Mouse (Mus musculus) CH12.LX (cell line): ENCODE data around the gene Nat14. TPM values are rescaled to one million over a fixed set of nuclear protein-coding genes. Genes with fewer than 3 reads are reported as not detected.

Source experiments
- DNase-seq: peaks from one replicate; pipeline ENCODE4 v3.0.0-alpha.2; 2013; ENCODE audit errors: extremely low read depth
- H3K27ac ChIP-seq: 2 replicates; pipeline ENCODE4 v1.5.1; 2012; ENCODE audit warnings: low read depth, mild to moderate bottlenecking, control low read depth, moderate library complexity; ENCODE audit not compliant: insufficient read depth
- H3K27me3 ChIP-seq: replicated peaks from 2 replicates; pipeline ENCODE3; 2012; ENCODE audit warnings: inconsistent platforms
- H3K36me3 ChIP-seq, 2 experiments: replicated peaks in 1 of 2; 2 replicates each; pipeline versions ENCODE3 to v1.6.1; 2012; ENCODE audit warnings: inconsistent platforms in 1 of 2, low read length in 1 of 2, mild to moderate bottlenecking in 1 of 2, mixed read lengths in 1 of 2, moderate library complexity in 1 of 2; ENCODE audit not compliant: control insufficient read depth in 1 of 2, insufficient read depth in 1 of 2
- H3K4me1 ChIP-seq, 2 experiments: 2 replicates each; pipeline ENCODE4 v1.6.1; 2012; ENCODE audit warnings: inconsistent platforms in 1 of 2, moderate library complexity in 1 of 2; ENCODE audit not compliant: insufficient read depth in 2 of 2, control insufficient read depth in 1 of 2
- H3K4me2 ChIP-seq: 2 replicates; pipeline ENCODE4 v1.6.1; 2012; ENCODE audit warnings: low read depth, mild to moderate bottlenecking, control low read depth; ENCODE audit not compliant: poor library complexity, insufficient read depth, severe bottlenecking
- H3K4me3 ChIP-seq, 3 experiments: fragments of 150-350 bp in 1 of 3; sonication (generic) in 1 of 3; replicated peaks in 1 of 3; 2 replicates each; pipeline versions ENCODE3 to v1.5.1; 2011 to 2012; ENCODE audit warnings: low read depth in 2 of 3, low read length in 2 of 3, mild to moderate bottlenecking in 2 of 3, moderate library complexity in 2 of 3, control low read depth in 1 of 3, improper control_type of control experiment in 1 of 3, inconsistent platforms in 1 of 3, mixed read lengths in 1 of 3; ENCODE audit not compliant: poor library complexity in 1 of 3
- H3K79me2 ChIP-seq: replicated peaks from 2 replicates; pipeline ENCODE4 v1.6.1; 2012; ENCODE audit warnings: mild to moderate bottlenecking, moderate library complexity; ENCODE audit not compliant: control insufficient read depth, poor library complexity, insufficient read depth, severe bottlenecking; ENCODE audit errors: extremely low read depth
- H3K9ac ChIP-seq: 2 replicates; pipeline ENCODE4 v1.6.1; 2012; ENCODE audit warnings: low read depth, mild to moderate bottlenecking, control low read depth, moderate library complexity; ENCODE audit not compliant: insufficient read depth
- H3K9me3 ChIP-seq: replicated peaks from 2 replicates; pipeline ENCODE3; 2012; ENCODE audit warnings: low read length, inconsistent platforms, mixed read lengths
- BHLHE40 ChIP-seq: IDR thresholded peaks from 2 replicates; pipeline ENCODE4 v1.6.1; 2011; ENCODE audit warnings: mild to moderate bottlenecking, low read depth, low read length, improper control_type of control experiment
- CHD2 ChIP-seq: IDR thresholded peaks from 2 replicates; pipeline ENCODE4 v1.6.1; 2011; ENCODE audit warnings: low read length, improper control_type of control experiment
- CTCF ChIP-seq, 2 experiments: IDR thresholded peaks in 1 of 2; conservative IDR thresholded peaks in 1 of 2; 2 replicates each; pipeline ENCODE4 v1.5.1; 2011 to 2012; ENCODE audit warnings: low read depth in 2 of 2, low read length in 2 of 2, improper control_type of control experiment in 1 of 2, inconsistent platforms in 1 of 2, mild to moderate bottlenecking in 1 of 2, moderate library complexity in 1 of 2
- E2F4 ChIP-seq: IDR thresholded peaks from 2 replicates; pipeline ENCODE4 v1.6.1; 2011; ENCODE audit warnings: low read depth, low read length, improper control_type of control experiment; ENCODE audit not compliant: insufficient replicate concordance
- EP300 ChIP-seq: IDR thresholded peaks from 2 replicates; pipeline ENCODE4 v1.6.1; 2011; ENCODE audit warnings: low read length, improper control_type of control experiment
- ETS1 ChIP-seq: conservative IDR thresholded peaks from 2 replicates; pipeline ENCODE4 v1.6.1; 2012; ENCODE audit warnings: low read depth, mild to moderate bottlenecking, inconsistent platforms, low read length, improper control_type of control experiment, moderate library complexity
- HCFC1 ChIP-seq: IDR thresholded peaks from 2 replicates; pipeline ENCODE4 v1.6.1; 2012; ENCODE audit warnings: low read depth, mild to moderate bottlenecking, inconsistent platforms, low read length, improper control_type of control experiment
- IRF4 ChIP-seq: IDR thresholded peaks from 2 replicates; pipeline ENCODE4 v1.6.1; 2014; ENCODE audit warnings: low read depth, mild to moderate bottlenecking, inconsistent platforms, low read length, improper control_type of control experiment
- JUN ChIP-seq: IDR thresholded peaks from 2 replicates; pipeline ENCODE4 v1.6.1; 2011; ENCODE audit warnings: low read depth, mild to moderate bottlenecking, low read length, improper control_type of control experiment, moderate library complexity; ENCODE audit not compliant: insufficient read depth
- JUND ChIP-seq: conservative IDR thresholded peaks from 2 replicates; pipeline ENCODE4 v1.6.1; 2011; ENCODE audit warnings: low read depth, low read length, improper control_type of control experiment
- MAX ChIP-seq: IDR thresholded peaks from 2 replicates; pipeline ENCODE4 v1.6.1; 2011; ENCODE audit warnings: low read length, improper control_type of control experiment
- MEF2A ChIP-seq: IDR thresholded peaks from 2 replicates; pipeline ENCODE4 v1.6.1; 2014; ENCODE audit warnings: low read depth, mild to moderate bottlenecking, inconsistent platforms, low read length, improper control_type of control experiment, borderline replicate concordance
- MXI1 ChIP-seq: IDR thresholded peaks from 2 replicates; pipeline ENCODE4 v1.6.1; 2011; ENCODE audit warnings: mild to moderate bottlenecking, low read depth, low read length, improper control_type of control experiment
- MYC ChIP-seq: IDR thresholded peaks from 2 replicates; pipeline ENCODE4 v1.6.1; 2011; ENCODE audit warnings: low read depth, mild to moderate bottlenecking, improper control_type of control experiment, low read length
- NELFE ChIP-seq: IDR thresholded peaks from 2 replicates; pipeline ENCODE4 v1.6.1; 2011; ENCODE audit warnings: low read depth, low read length, improper control_type of control experiment
- POLR2A ChIP-seq: IDR thresholded peaks from 2 replicates; pipeline ENCODE4 v1.6.1; 2011; ENCODE audit warnings: low read depth, mild to moderate bottlenecking, improper control_type of control experiment, low read length
- POLR2AphosphoS2 ChIP-seq: IDR thresholded peaks from 2 replicates; pipeline ENCODE4 v1.6.1; 2011; ENCODE audit warnings: low read depth, low read length, improper control_type of control experiment
- RAD21 ChIP-seq: IDR thresholded peaks from 2 replicates; pipeline ENCODE4 v1.6.1; 2011; ENCODE audit warnings: low read depth, mild to moderate bottlenecking, low read length, improper control_type of control experiment, moderate library complexity
- RCOR1 ChIP-seq: conservative IDR thresholded peaks from 2 replicates; pipeline ENCODE4 v1.6.1; 2012; ENCODE audit warnings: low read depth, mild to moderate bottlenecking, inconsistent platforms, low read length, improper control_type of control experiment
- SIN3A ChIP-seq: IDR thresholded peaks from 2 replicates; pipeline ENCODE4 v1.6.1; 2012; ENCODE audit warnings: low read length, improper control_type of control experiment, inconsistent platforms
- TBP ChIP-seq: conservative IDR thresholded peaks from 2 replicates; pipeline ENCODE4 v1.6.1; 2011; ENCODE audit warnings: low read depth, low read length, improper control_type of control experiment
- TCF12 ChIP-seq: IDR thresholded peaks from 2 replicates; pipeline ENCODE4 v1.6.1; 2014; ENCODE audit warnings: low read depth, mild to moderate bottlenecking, inconsistent platforms, low read length, improper control_type of control experiment
- UBTF ChIP-seq: IDR thresholded peaks from 2 replicates; pipeline ENCODE4 v1.6.1; 2012; ENCODE audit warnings: low read depth, mild to moderate bottlenecking, inconsistent platforms, low read length, improper control_type of control experiment, moderate library complexity
- USF1 ChIP-seq: IDR thresholded peaks from 2 replicates; pipeline ENCODE4 v1.6.1; 2014; ENCODE audit warnings: low read depth, mild to moderate bottlenecking, inconsistent platforms, low read length, improper control_type of control experiment
- ZMIZ1 ChIP-seq: IDR thresholded peaks from 2 replicates; pipeline ENCODE4 v1.6.1; 2012; ENCODE audit warnings: low read depth, mild to moderate bottlenecking, inconsistent platforms, low read length, improper control_type of control experiment
- ZNF384 ChIP-seq: IDR thresholded peaks from 2 replicates; pipeline ENCODE4 v1.6.1; 2012; ENCODE audit warnings: low read depth, low read length, improper control_type of control experiment, inconsistent platforms
- dilution Hi-C: fragments of 300-500 bp; cut with MboI; formaldehyde crosslinking; loops from 2 replicates; pipeline ENCODE4 v1.14.3; 2020; ENCODE audit warnings: low sequenced_read_pairs; ENCODE audit not compliant: extremely low pct_unique_long_range_greater_than_20kb, extremely low pct_ligation_motif_present
- in situ Hi-C: fragments of 300-500 bp; cut with MboI; formaldehyde crosslinking; loops from 3 replicates; pipeline ENCODE4 v1.14.3; 2019; ENCODE audit warnings: low sequenced_read_pairs, low pct_ligation_motif_present, low pct_unique_long_range_greater_than_20kb, mixed read lengths
- polyA plus RNA-seq: library from polyadenylated mRNA; unstranded; fragments of >175 nt; gene quantifications from 2 replicates; pipeline ENCODE4 v1.2.1, GENCODE M21; 2012; ENCODE audit warnings: low read depth; ENCODE audit not compliant: insufficient read length
- total RNA-seq, 2 experiments: library from RNA; depleted of rRNA; stranded (reverse); fragments of 300-350 nt in 1 of 2; fragments of >200 nt in 1 of 2; gene quantifications; 2 replicates each; pipeline ENCODE4 v1.2.3; 2012 to 2014

Nat14 gene
- total and polyA plus RNA-seq, 3 experiments, result 0.27 to 1.3 (median 0.97) TPM

DNA sequence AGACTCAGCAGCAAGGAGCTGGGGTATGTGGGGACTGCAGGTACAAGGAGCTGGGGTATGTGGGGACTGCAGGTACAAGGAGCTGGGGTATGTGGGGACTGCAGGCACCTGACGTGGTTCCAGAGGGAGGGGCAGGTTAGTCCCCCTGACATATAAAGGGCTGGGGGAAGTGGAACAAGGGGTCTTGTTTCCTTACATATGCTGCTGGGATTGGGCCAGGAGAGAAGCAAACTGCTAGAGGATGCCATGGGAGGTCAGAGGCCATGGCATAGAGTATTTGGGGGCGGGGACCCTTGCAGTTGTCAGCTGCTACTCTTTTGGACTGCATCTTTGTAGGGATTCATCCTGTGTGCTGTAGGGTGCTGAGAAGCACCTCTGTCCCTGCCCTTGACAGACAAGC, 4.3 kb upstream of the Nat14 start:
- Histone ChIP-seq H3K27me3 (no peaks in the 10 kb centered on the region), H3K4me1 (peaks cover 11 to 19% of the 10 kb centered on the region in 2 experiments)

DNA sequence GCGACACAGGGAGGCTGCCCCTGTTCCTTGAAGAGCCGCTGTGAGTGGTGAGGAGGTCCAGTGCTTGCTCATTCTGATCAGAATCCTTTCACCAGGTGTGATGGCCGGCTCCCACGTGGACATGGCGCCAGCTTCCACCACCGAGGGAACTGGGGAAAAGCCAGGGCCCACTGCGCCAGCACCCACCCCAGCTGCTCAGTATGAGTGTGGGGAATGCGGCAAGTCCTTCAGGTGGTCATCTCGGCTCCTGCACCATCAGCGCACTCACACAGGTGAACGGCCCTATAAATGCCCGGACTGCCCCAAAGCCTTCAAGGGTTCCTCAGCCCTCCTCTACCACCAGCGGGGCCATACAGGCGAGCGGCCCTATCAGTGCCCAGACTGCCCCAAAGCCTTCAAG, 3.1 kb upstream of the Nat14 start:
- Histone ChIP-seq H3K27me3 (no peaks in the 10 kb centered on the region), H3K4me3 (no peak overlapping the region), H3K79me2 (no peaks in the 10 kb centered on the region), H3K9ac (no peak overlapping the region), H3K4me1 (peaks cover 13 to 22% of the 10 kb centered on the region in 2 experiments), H3K9me3 (no peaks in the 10 kb centered on the region), H3K36me3 (peaks cover 34 to 50% of the 10 kb centered on the region in 2 experiments), H3K27ac (no peak overlapping the region), H3K4me2 (no peak overlapping the region)
- in situ Hi-C loops (no loop called here), dilution Hi-C loops (no loop called here)
- DNase-seq, result no peak
- TF ChIP-seq EP300, result no peak
- TF ChIP-seq JUN, result no peak
- TF ChIP-seq ZNF384, result no peak
- no peak for TF ChIP-seq UBTF
- no peak for TF ChIP-seq BHLHE40
- no peak for TF ChIP-seq CTCF (conservative IDR thresholded peaks at IDR 0.05 in 1 of 2, IDR thresholded peaks at IDR 0.05 in 1 of 2; ENCODE audit: low read depth in 2 of 2, low read length in 2 of 2)
- TF ChIP-seq USF1, result no peak
- no peak for TF ChIP-seq MYC
- no peak for TF ChIP-seq MAX
- no peak for TF ChIP-seq RAD21
- TF ChIP-seq MXI1, result no peak

More for the DNA sequence above, 4.3 kb upstream of the Nat14 start:
- dilution Hi-C loops, result no loop called here
- in situ Hi-C loops, result no loop called here
- H3K27ac ChIP-seq, result no peak overlapping the region
- no peak for DNase-seq
- no peaks in the 10 kb centered on the region for H3K79me2 ChIP-seq
- no peak overlapping the region for H3K4me3 ChIP-seq
- no peaks in the 10 kb centered on the region for H3K9me3 ChIP-seq
- no peak overlapping the region for H3K9ac ChIP-seq
- H3K4me2 ChIP-seq, result no peak overlapping the region
- peaks cover 34 to 49% of the 10 kb centered on the region in 2 experiments for H3K36me3 ChIP-seq
- TF ChIP-seq ZMIZ1 (no peak), JUN (no peak), E2F4 (no peak)

DNA sequence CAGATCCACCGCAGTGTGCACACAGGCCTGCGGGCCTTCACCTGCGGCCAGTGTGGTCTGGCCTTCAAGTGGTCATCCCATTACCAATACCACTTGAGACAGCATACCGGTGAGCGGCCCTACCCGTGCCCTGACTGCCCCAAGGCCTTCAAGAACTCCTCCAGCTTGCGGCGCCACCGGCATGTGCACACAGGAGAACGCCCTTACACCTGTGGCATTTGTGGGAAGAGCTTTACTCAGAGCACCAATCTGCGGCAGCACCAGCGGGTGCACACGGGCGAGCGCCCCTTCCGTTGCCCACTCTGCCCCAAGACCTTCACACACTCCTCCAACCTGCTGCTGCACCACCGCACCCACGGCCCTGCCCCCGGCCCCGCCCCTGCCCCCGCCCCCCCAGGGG, 2.7 kb upstream of the Nat14 start:
- no peak overlapping the region for H3K27ac ChIP-seq
- no peak overlapping the region for H3K4me2 ChIP-seq
- H3K36me3 ChIP-seq, result peaks cover 34 to 50% of the 10 kb centered on the region in 2 experiments
- H3K9me3 ChIP-seq, result no peaks in the 10 kb centered on the region
- H3K9ac ChIP-seq, result no peak overlapping the region
- peaks cover 13 to 20% of the 10 kb centered on the region in 2 experiments for H3K4me1 ChIP-seq
- no peak overlapping the region for H3K4me3 ChIP-seq
- dilution Hi-C loops (no loop called here), in situ Hi-C loops (no loop called here)
- TF ChIP-seq POLR2AphosphoS2, result no peak
- TF ChIP-seq ETS1, result no peak
- no peak for TF ChIP-seq RAD21
- TF ChIP-seq IRF4, result no peak
- TF ChIP-seq TBP, result no peak
- TF ChIP-seq MEF2A, result no peak
- TF ChIP-seq CHD2, result no peak
- TF ChIP-seq RCOR1, result no peak
- TF ChIP-seq HCFC1, result no peak
- no peak for TF ChIP-seq USF1
- no peak for TF ChIP-seq POLR2A
- no peak for TF ChIP-seq SIN3A
- TF ChIP-seq NELFE, result no peak
- TF ChIP-seq TCF12, result no peak
- no peak for TF ChIP-seq JUND
- no peak for DNase-seq
- H3K27me3 ChIP-seq, result no peaks in the 10 kb centered on the region
- H3K79me2 ChIP-seq, result no peaks in the 10 kb centered on the region
